Mouse (Mus musculus) mature B cell (primary cell): ENCODE results near the gene Ano6.
"Not testable (repeated sequence)": the region's sequence is repeated elsewhere in the genome, so short reads cannot be mapped to it uniquely, and the experiment has no call there.

Experiments
- in situ Hi-C: fragments of 300-500 bp; cut with MboI; formaldehyde crosslinking; loops from 2 replicates; pipeline ENCODE4 v1.14.3; 2019

The Ano6 gene

DNA sequence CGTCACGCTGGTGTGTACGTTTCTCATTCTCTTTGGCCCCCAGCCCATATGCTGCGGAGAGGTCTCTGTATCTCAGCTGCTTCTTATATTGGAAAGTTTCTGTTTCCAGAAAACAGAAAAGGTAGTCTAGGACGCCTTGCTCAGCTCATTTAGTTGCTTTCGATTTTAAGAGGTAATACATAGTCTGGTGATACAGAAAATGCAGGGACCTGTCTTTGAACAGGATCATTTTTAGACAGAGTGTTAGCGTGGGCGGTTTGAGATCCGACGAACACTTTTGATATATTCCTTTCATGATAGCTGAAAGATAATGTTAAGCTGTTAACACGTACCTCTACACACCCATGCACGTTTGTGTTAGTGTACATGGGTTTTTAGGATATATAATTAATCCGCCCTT lies 35.9 kb downstream of the Ano6 start:
- in situ Hi-C loops: no loop called here

- in situ Hi-C loops: no loop called here
Observed at GRCm38 (mm10) chr15:95827465-95827971, 36.9 kb downstream of the Ano6 start.

- in situ Hi-C loops: not testable (repeated sequence)
Observed at GRCm38 (mm10) chr15:95828018-95828646, 37.5 kb downstream of the Ano6 start.

GRCm38 (mm10) chr15:95828647-95829254 lies 38.1 kb downstream of the Ano6 start:
- in situ Hi-C loops: no loop called here

- in situ Hi-C loops: no loop called here
Observed at GRCm38 (mm10) chr15:95829553-95830205, 39.0 kb downstream of the Ano6 start.

DNA sequence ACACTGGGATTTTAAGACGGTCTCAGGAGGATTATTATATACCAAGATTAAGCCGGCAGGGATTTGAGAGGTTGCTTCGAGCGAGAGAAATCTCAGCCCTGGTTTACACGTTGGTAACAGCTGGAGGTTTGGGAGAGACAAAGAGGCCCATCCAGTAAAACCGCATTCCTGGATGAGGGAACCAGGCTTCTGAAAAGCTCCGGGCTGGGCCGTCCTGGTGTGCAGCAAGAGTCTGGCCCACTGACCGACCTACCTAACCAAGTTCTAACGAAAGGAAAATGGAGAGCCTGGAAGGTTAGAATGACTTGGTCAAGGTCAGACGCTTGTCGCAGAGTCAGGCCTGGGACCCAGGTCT lies 39.5 kb downstream of the Ano6 start:
- in situ Hi-C loops: no loop called here

- in situ Hi-C loops: no loop called here
Observed at GRCm38 (mm10) chr15:95833292-95833691, 42.6 kb downstream of the Ano6 start.

- in situ Hi-C loops: no loop called here
Observed at GRCm38 (mm10) chr15:95836077-95836476, 45.4 kb downstream of the Ano6 start.

DNA sequence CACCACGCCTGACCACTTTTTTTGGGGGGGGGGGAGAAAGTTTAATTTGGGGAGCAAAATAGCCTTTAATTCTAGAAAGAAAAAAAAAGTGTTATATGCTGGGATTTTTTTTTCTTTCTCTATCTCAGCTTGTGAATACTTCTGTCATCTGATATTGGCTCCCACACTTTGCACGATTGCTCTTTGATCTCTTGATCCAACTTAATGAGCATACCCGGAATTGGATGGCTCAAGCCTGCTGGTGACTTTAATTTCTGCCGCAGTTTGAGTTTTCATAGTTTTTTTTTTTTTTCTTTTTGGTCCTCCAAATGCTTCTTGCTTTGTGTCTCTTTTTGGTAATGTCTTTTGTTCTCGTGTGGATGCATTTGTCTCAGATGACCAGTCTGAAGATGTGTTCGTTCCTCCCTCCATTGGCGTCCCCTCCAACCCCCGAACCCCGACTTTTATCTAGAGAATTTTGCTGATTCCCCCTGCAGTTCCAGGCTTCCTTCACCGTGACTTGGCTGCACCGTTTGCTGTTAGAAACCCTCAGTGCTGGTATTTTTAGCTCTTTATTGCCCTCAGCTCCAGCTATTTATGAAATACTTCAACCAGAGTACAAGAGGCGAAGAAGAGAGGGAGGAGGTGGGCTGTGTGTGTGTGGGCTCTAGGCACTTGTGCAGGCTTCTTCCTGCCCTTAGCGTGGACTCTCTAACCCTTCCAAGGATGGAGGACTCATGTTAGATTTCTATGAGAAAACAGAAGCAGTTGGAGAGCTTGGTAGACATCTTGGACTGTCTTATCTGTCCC lies 46.2 kb downstream of the Ano6 start:
- in situ Hi-C loops: no loop called here

DNA sequence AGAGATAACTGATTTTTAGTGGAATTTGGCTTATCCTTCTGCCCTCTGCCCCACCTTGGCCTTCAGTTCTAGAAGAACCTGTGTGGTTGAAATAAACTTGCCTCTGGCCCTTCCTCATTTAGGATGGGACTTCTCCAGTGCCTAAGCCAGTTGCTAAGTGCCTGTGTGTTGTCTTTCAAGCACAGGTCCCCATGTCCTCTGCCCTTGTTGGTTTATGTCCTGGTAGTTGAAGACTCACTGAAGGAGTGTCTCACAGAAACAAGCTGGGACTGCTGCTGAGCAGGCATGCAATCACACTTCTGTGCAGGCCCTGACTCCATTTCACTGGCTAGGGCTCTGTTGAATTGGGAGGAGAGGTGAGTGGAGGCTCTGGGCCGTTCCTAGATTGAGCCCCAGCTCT lies 46.9 kb downstream of the Ano6 start:
- in situ Hi-C loops: no loop called here

GRCm38 (mm10) chr15:95838171-95839020 lies 47.8 kb downstream of the Ano6 start:
- in situ Hi-C loops: no loop called here

DNA sequence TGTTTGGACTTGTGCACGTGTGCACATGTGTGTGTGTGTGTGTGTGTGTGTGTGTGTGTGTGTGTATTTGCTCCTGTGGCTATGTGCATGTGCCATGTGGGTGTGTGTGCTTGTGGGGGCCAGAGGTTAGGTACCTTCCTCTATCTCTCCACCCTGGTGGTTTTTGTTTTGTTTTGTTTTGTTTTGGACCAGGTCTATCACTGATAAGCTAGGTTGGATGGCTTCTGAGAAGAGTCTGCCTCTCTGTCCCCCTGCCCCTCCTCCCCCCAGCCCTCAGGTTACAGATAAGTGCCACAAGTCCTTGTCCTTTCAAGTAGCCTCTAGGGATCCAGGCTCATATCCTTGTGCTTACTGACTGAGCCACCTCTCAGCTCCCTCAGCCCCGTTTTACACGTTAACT lies 49.1 kb downstream of the Ano6 start:
- in situ Hi-C loops: no loop called here

DNA sequence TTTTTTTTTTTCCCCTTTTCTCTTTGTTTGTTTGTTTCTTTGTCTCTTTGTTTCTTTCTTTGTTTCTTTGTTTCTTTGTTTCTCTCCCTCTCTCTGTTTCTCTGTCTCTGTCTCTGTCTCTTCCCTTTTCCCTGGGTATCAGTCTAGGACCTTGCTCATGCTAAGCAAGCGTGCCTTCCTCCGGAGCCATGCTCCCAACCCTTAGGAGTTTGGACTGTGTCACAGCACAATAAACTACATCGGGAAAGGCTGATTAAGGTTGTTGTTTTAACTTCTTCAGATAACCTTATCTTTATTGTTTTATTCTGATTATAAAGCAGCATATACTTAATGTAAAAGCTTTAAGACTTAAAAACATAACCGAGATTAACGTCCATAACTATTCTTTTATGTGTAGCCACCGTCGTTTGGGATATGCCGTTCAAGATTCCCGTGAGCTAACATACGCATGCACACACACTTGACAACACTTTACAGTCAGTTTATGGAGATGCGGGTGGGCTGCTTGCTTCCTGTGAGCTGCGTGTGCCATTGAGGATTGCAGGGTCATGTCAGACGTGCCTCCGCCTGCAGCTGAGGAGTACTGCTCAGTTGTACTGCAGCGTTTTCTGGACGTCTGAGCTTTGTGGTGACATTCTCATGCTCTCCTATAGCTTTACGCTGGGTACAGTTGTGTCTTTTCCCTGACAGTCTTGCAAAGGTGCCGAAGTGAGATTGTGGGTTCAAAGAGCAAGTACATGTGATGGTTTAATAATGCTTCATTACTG lies 52.7 kb downstream of the Ano6 start:
- in situ Hi-C loops: no loop called here

DNA sequence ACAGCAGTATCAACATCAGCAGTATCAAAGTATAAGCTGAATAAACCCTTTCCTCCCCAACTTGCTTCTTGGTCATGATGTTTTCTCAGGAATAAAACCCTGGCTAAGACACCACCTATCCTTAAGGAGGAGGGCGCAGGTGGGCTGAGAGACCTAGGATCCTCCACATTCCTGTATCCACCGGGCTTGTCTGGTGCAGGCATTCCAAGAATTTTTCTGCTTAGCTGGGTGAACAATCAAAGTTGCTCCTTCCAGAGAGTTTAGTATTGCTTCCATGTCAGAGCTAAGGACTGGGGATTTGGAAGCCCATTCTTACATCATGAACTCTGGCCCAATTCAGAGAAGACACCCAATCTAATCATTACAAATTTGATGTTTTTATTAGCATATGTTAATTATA lies 53.8 kb downstream of the Ano6 start:
- in situ Hi-C loops: no loop called here

DNA sequence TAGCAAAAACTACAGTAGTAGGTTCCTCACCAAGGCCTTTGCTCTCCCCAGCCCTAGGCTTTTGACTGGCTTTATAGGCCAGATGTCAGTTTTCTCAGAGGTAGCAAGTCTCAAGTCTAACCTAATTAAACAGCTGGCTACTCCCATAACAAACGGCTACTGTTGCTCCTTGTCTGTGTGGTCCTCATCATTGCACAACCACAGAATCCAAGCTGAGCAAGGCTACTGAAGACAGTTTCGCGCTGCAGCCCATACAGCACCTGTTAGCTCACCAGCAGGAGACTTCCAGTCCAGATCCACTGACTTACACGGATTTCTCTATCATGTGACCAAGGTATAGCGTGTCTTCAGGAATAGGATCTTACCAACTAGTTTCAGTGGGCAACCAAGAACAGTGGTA lies 55.5 kb downstream of the Ano6 start:
- in situ Hi-C loops: no loop called here

GRCm38 (mm10) chr15:95848493-95849064 lies 57.9 kb downstream of the Ano6 start:
- in situ Hi-C loops: no loop called here

- in situ Hi-C loops: no loop called here
Observed at GRCm38 (mm10) chr15:95849513-95850411, 59.1 kb downstream of the Ano6 start.

DNA sequence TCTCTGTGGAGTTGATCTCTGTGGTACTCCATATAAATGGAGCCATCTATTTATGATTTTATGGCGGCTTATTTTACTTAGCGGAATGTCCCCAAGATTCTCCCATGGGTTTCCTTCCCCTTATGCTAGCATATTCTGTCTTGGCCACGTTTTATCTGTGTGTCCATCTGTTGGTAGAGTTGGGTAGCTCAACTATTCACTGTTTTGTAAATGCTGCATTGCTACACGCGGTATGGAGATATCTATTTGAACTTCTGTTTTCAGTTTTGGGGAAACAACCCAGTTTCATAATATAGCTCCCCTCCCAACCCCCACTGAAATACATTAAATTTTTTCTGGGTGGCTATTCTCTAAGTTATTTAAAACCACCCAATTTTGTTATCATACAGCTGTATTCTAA lies 59.9 kb downstream of the Ano6 start:
- in situ Hi-C loops: no loop called here

- in situ Hi-C loops: no loop called here
Observed at GRCm38 (mm10) chr15:95855051-95855844, 64.6 kb downstream of the Ano6 start.
